Mouse (Mus musculus) mesoderm, embryonic 11.5 days (tissue): ENCODE data around the gene Tuba1a.
"Not testable (repeated sequence)": the region's sequence is repeated elsewhere in the genome, so short reads cannot be mapped to it uniquely, and the experiment has no call there.

Source experiments
- DNase-seq: peaks from one replicate; pipeline ENCODE4 v3.0.0-alpha.2; 2012; ENCODE audit warnings: low read depth, low spot score

The Tuba1a gene

DNA sequence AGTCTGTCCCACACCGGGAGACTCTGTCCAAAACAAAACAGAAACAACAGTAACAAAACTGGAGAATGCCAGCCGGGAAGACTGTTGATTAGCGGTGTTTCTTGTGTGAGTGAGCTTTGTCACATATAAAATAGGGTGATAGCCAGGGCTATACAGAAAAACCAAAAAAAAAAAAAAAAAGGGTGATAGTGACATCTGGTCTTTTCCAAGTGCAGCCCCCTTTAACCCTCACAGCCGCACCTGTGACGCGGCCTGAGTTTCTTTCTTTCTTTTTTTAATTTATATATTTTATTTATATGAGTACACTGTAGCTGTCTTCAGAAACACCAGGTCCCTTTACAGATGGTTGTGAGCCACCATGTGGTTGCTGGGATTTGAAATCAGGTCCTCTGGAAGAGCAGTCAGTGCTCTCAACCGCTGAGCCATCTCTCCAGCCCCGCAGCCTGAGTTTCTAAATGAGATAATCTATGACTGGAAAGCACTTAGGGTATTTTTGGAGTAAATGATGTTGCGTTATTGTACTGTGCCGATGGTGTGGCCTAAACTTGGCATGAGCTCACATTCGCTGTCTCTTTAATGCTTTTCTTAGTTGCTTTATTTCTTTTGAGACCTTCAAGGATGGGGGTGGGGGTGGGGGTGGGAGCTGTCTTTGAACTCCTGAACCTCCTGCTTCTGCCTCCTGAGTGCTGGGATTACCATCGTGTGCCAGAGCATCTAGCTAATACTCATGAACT, 32.6 kb upstream of the Tuba1a start:
- no peak for DNase-seq

DNA sequence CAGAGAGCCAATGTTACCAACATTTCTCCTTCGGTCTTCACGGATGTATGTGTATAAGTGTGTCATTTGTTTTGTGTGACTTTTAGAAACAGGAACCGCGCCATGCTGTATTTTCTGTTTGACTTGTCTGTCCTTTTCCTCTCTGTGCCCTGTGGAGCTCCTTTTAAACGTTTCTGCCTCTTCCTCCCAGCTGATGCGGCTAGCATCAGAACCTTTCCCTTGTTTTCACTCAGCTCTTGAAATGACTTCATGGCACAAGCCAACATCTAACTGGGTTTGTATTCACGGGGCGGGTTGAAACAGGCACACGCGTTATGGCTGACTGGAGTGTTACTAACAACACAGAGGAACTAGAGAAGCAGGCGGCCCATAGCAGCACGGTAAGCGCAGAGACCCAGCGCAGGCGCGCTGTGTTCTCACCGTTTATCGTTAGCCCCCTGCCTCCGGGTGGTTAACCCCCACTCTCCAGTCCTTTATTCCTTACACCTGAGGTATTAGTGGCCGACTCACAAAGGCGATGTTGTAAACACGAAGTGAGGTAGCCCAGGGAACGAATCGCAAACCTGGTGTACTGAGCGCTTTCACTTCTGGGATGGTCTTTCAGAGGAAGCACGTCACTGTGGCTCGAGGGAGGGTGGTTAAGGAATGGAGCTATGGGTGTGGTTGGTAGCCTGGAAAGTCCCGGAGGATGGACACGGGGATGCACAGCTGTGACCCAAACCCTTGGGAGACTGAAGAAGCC, 31.9 kb upstream of the Tuba1a start:
- peak; percentile 74 for DNase-seq

DNA sequence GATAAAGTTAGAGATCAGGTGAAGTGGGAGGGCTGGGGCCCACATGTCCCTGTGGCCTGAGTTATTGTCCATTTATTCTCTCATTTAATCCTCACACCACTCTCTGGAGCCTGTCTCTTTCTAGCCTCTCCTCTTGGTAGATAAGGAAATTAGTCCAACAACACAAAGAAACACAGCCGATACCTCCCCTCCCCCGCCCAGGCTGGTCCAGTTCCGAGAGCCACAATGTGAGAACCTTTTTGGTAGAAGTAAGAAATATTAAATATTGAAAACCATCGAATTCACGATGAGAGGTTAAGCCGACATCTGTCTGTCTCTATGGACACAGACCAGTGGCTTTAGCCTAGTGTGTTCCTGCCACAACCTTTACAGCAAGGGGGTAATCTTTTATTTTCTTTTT, 31.2 kb upstream of the Tuba1a start:
- no peak for DNase-seq

DNA sequence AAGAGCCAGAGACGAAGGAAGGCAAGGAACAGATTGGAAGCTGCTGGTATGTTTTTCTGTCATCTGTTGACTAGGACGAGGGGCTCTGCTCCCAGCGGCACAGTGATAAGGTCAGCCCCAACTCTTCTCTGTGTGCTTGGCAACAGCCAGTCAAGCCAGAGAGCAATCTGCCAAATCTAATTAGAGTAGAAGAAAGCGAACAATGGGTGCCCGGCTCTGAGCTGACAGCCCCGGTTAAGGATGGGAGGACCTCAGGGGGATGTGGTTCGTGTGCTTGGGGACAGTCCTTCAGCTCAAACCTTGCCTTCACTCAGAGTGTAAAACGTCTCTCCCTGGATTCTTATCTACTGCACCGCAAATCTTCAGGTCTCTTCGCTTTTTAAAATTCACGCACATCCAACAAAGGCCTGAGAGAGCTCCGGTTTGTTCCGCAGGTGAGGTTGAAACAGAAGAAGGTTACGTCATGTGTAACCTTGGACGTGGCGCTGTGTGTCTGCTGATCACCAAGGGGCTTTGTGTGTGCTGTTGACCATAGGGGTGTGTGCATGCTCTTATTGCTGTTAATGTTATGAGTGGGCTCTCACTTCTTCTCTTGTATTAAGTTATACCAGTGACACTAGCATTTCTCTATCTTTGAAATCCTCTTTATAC, 30.1 kb upstream of the Tuba1a start:
- no peak for DNase-seq

DNA sequence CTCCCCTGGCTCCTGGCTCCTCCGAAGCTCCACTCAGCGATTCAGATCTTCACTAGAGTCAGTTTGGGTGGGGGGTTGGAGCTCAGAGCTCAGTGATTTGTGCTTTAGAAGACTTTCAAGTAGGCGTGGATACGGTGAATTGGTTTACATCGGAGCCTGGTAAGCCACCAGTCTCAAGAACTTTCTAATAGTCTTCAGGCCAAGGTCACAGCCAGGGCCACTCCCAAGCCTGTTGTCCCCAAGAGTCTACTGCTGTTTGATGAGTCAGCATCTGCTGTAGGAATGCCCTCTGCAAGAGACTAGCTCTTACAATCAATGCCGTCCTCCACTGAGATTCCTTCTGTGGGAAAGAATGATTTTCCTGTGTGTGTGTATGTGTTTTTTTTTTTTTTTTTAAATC, 28.6 kb upstream of the Tuba1a start:
- DNase-seq, result no peak

DNA sequence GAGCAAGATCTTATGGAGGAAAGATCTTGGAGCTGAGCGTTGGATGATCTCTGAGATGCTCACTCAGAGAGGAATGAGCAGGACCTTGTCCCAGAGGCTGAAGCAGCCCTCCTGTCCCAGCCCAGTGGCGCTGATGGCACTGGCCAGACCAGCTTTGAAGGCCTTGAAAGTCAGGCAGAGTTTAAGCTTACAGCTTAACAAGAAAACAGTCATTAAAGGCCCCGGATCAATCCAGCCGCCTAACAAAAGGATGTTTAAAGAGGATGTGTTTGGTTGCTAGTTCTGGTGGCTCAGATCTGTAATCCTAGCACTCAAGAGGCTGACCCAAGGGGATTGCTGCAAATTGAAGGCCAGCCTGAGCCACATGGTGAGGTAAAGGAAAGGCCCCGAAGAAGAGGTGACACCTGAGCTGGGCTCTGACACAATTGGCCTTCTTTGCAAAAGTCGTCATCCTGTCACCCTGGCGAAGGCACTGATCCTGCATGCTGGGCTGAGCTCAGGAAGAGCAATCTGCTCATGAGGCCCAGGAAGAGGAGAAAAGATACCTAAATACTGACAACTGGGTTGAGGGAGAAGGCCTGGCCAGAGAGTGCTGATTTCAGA, 26.6 kb upstream of the Tuba1a start:
- no peak for DNase-seq

DNA sequence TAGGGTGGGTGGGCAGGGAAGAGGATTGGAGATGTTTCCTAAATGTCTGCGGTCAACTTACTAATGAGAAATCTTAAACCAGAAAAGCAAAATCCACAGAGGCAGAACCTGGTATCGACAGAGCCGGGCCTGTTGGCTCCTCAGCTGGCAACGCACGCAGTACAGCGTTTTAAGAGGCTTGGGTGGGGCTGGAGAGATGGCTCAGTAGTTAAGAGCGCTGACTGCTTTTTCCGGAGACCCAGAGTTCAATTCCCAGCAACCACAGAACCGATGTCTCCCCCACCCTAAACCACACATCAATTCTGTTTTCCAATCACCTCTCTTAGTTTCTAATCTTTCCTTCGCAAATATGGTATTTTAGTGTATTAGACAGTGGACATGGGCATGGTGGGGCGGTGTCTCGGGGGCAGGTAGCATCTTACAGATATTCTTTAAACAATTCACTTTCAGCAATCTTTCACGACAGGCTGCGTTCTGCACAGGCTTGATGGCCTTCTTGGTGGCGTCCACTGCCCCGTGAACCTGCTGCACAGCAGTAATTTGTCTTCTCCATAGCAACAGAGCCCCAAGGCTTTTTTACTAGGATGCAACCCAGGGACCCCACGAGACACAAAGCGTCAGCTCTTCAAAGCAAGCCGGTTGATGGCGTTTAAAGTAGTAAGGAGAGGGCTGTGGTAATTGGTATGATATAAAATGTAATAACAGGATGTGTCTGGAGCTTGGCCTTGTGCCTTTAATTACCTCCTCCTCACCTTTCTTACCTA, 25.1 kb upstream of the Tuba1a start:
- DNase-seq, result no peak

DNA sequence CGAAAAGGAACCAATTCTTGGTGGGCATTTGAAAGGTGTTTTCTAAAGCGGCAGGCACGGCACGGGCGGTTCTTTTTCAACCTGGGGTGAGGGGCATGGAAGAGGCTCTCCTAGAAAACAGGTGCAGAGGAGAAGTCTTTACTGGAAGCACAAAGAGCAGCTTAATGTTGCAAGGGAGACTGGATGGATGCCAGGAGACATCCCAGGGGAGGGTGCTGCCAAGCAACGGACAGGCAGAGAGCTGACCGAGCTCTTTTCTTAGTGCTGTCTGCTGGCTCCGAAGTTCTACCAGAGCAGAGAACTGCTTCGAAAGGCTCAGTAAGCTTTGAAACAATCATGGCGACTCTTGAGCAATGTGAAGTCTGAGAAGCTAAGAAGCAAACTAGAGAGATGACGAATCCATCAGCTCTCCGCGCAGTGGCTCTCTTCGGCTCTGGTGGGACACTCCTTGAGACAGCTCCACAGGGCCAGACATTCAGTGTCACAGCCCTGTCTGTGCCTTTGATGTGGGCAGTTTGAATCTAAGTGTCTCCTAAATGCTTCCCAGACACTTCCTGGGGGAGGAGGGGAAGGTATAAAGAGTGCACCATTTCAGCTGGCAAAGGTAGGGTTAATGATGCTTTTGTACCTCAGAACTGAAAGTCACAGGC, 24.4 kb upstream of the Tuba1a start:
- DNase-seq, result no peak

DNA sequence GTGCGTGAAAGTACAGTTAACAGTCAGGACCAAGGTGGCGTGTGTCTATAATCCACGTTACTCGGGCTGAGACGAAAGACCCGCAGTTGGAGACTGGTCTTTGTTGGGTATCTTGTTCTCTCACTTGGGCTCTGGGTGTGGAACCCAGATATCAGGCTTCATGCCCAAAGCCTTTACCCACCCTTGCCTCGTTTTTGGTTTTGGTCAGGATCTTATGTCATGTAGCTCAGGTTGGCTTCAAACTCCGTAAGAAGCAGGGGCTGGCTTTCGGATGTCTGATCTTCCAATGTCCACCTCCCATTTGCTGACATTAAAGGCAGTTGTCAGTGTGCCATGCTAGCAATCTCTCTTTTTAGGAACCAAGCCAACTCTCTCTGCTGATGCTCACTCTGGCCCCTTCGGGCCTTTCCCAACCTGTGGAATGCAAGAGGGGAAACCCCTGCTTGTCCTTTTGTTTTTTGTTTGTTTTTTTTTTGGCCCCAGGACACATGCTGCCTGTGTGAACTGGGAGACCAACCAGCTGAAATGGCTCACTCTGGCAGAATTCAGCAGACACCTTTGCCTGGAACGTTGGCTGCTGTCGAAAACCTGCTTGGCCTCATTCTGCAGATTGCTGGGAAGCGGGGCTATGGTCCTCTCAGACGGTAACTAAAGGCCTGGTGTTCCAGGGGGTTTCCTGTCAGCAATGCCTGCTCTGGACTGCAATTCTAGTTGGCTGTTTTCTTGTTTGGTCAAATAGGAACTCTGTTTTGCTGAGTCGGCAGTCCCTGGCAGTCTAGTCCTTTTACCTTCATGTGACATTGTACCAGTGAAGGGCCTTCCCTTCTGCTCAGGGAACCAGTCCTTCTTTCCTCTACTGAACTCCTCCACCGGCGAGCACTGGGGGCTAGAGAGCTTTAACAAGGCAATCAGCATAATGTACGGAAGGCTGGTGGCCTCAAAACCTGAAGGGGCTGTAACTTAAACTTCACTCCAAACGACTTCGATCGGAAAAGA, 23.6 kb upstream of the Tuba1a start:
- no peak for DNase-seq

DNA sequence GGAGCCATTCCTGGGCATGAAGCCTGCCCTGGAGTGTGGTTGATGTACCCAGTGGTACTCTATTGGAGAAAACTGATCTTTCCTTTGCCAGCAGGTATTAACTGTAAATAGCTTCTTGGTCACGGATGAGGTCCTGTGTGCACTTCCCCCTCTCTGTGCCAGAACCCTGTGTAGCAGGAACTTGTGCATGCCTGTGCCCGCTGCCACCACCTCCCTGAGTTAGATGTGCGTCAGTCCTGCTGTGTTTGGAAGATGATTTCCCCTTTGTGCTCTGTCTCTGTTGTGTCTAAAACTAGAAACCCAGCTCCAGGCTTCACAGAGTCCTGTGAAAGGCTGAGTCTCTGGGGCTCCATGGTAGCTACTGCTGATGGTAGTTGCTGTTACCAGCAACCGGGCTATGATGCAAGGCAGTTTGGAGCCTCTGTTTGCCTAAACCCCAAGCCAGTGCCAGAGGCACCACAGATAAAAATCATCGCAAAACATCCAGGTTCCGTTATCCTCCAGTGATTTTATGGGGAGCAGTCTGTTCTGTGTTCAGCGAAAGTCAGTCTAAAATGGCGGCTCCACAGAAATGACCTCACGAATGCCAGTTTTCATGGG, 19.6 kb upstream of the Tuba1a start:
- no peak for DNase-seq

DNA sequence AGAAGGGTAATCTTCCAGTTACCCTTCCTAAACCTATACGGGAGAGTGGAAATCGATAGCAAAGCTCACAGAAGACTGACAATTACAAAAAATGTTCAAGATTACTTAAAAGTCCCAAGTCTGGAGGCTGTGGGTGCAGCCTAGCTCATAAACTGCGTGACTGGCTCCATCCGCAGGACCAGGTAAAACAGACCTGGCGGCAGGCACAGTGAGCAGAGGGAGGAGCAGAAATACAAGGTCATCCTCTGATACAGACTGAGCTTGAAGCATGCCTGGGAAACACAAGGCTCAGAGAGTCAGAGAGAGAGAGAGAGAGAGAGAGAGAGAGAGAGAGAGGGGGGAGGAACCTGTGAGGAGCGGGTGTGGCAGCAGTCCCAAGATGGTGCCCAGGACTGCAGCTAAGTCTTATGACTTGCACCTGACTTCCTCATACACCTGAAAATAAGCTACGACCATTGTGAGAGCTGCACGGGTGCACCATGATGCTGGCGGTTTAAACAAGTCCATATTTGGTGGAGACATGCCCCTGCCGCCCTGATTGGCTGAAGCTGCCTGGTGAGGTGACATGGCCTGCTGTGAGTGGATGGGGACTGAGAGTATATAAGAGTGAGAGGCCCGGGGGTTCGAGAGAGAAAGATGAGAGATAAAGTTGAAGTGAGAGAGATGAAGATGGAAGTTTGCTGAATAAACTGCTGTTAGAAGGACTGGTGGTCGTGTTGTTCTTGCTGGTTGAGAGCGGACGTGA, 18.2 kb upstream of the Tuba1a start:
- not testable (repeated sequence) for DNase-seq

DNA sequence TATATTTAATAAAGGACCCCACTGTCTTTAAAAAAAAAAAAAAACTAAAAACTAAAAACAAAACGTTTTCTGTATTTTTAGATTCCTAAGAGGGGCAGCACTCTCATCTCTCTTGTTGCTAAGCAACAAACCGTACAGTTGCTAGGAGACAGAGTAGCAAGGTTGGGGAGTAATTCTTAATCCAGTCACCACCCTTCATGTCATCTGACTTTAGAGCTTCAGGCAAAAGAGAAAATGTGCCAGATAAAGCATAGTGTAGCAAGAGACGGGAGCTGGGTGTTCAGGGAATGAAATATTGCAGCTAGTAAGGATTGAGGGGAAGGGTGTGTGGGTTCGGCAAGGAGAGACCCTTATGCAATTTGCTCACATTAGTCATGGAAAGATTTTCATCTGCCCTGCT, 17.6 kb upstream of the Tuba1a start:
- DNase-seq, result no peak

DNA sequence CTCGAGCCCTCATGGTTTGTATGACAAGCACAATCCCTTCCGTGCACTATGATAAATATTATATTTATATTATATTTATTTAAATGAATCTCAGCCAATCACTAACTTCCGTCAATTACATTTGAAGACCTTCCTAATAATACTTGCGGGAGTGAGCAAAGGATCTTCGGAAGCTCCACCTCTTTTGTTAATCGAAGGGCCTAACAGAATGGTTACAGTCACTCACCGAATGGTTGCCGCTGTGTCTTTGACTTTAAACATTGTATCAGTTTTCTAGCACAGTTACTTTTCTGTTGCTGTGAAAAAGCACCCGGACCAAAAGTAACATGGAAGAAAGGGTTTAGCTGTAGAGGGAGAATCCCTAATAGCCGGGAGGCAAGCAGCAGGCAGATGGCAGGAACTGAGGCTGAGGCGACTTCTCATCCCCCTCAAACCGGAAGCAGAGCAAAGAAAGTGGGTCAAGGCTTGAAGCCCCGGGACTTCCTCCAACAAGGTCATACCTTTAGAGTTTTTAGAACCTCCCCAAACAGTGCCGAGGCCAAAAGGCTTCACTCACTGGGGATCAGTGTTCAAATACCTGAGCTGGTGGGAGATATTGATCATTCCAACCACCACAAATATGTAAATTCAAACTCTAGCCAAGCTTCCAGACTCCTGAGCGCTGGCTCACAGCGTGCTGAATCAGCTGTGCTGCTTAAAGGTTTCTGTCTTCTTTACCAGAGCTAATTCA, 16.0 kb upstream of the Tuba1a start:
- no peak for DNase-seq

DNA sequence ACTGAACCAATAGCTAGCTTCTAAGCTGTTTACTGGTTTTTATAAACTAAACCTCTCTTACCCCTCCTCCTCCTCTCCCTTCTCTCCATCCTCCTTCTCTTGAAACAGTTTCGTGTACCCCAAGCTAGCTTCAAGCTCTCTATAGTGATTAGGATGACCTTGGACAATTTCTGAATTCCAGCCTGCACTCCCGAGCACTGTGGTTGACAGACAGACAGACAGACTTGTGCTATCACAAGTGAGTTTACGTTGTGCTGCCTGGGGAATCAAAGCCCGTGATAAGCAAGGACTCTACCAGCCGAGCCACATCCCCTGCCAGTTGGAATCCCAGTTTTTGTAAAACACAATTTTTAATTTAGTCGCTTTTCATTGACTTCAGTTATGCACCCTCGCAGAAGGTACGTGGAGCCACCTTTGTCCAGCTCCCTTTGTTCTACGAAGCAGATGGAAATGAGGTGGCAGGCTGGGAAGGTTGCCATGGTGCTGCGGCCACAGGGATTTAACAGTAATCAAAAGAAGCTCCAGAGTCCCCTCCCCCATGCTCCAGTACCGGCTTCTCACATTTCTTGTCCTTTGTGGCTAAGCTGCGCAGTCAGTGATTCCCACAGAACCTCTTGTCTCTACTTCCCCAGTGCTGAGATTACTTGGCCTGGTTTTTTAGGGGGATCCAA, 15.3 kb upstream of the Tuba1a start:
- DNase-seq, result peak; percentile 94

DNA sequence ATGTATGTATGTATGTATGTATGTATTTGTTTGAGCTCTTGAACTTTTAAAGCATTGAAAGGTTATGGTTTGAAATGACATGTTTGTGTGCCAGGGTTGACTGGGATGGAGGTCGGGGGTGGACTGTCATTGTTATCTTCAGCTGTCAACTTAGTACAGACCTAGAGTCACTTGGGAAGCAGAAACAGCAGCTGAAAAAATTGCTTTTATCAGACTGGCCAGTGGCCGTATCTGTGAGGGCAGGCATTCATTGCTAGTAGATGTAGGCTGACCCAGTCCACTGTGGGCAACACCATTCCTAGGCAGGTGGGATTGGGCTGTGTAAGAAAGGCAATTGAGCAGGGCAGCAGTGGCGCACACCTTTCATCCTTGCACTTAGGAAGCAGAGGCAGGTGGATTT, 6.0 kb upstream of the Tuba1a start:
- no peak for DNase-seq

DNA sequence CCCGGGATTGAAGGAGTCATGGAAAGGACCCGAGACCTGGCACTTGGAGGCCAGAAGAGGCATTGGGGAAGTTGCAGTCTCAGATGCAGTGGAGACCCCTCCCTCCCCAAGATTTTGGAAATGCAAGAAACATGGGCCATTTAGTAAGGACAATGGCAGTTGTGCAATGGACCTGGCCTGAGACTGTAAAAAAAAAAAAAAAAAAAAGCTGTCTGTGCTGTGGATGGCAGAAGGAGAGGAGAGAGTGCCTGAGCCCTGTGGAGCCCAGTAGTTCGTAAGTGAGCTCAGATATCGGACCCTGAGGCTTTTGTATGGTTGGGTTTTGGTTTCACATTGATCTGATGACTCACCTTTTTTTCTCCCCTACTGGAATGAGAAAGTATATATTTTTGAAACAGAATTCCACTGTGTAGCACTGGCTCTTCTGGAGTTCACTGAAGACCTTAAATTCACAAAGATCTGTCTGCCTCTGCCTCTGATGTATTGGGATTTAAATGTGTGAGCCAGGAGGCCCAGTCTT, 5.5 kb upstream of the Tuba1a start:
- no peak for DNase-seq

DNA sequence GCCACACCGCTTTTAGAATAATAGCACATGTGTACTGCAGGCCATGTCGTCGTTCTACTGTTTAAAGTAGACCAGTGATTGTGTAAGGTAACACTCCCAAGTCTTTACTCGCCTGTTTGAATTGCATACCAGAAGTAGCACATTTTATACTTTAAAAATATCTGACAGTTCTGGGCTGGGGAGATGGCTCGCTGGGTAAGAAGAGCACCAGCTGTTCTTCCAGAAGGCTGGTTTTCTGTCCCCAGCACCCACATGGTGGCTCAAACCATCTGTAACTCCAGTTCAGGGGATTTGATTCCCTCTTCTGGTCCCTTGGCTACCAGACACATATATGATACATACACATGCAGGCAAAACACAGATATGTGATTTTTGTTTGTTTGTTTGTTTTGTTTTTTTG, 4.0 kb upstream of the Tuba1a start:
- no peak for DNase-seq
